Mouse (Mus musculus) testis, adult 2 months (tissue): ENCODE measurements around the gene Pam.

Source experiments
- CTCF ChIP-seq: fragments of 200-500 bp; IDR thresholded peaks from 2 replicates; pipeline ENCODE4 v1.5.1; 2012; ENCODE audit warnings: low read depth, mild to moderate bottlenecking, inconsistent platforms, low read length, moderate library complexity; ENCODE audit not compliant: control insufficient read depth, insufficient read depth, insufficient replicate concordance
- POLR2A ChIP-seq: fragments of 200-500 bp; IDR thresholded peaks from 2 replicates; pipeline ENCODE4 v1.6.1; 2012; ENCODE audit warnings: low read depth, mild to moderate bottlenecking, inconsistent platforms, low read length, moderate library complexity; ENCODE audit not compliant: control insufficient read depth

DNA sequence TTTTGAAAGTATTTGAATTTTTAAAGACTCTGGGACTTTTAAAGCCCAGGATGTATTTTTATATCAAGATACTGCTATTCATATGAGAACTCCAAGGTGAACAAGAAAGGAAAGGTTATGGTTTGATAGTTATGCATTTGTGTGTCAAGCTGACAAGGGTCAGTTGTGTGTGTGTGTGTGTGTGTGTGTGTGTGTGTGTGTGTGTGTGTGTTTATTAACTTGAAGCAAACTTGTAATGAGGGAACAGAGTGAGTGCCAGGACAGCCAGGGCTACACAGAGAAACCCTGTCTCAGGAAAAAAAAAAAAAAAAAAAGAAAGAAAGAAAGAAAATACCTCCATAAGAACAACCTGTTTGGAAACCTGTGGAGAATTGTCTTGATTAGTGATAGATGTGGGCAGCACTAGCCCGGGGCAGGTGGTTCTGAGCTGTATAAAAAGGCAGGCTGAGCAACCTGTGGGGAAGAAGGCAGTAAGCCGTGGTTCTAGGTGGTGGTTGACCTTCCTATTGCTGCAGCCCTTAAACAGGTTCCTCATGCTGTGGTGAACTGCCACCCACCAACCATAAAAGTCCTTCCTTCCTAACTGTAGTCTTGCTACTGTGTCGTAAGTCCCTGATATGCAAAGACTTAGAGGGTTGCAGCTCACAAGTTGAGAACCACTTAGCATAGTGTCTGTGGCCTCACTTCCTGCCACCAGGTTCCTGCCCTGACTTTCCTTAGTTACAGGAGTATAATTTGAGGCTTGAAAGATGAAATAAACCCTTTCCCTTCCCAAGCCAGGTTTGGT lies 34.3 kb upstream of the Pam start:
- TF ChIP-seq POLR2A (no peak), CTCF (no peak)
